Comparison of ENCODE assay signal across 21 mouse cellular contexts in genomic region chr1:76772694-76773093, GRCm38 (mm10).
DNase-seq lines count a peak whose midpoint lies in the region; ATAC-seq and TF ChIP-seq lines count a peak whose summit lies in the region.
"Had no signal": no experiment of that assay in that cellular context is flagged by ENCODE, and none has a peak within 500 bp of the region (broad histone marks: within the 10 kb centered on the region; RNA-seq: fewer than 3 reads in every experiment).

No protein-coding gene starts in this region.

- H3K27ac ChIP-seq in lung, embryonic 14.5 days (ENCODE audit: low read depth), result no peak overlapping the region
- H3K27ac ChIP-seq in lung, embryonic 16.5 days (ENCODE audit: low read length), result no peak overlapping the region
- H3K27ac ChIP-seq: embryonic facial prominence, embryonic 13.5 days; embryonic facial prominence, embryonic 15.5 days; forebrain, embryonic 10.5 days; forebrain, embryonic 12.5 days had no signal

- no peaks in the 10 kb centered on the region for H3K27me3 ChIP-seq in lung, embryonic 14.5 days (ENCODE audit: insufficient read depth, low read length)
- H3K27me3 ChIP-seq in lung, embryonic 16.5 days (ENCODE audit: control insufficient read depth, insufficient read depth, low read depth, low read length), result no peaks in the 10 kb centered on the region
- H3K27me3 ChIP-seq: embryonic facial prominence, embryonic 13.5 days; embryonic facial prominence, embryonic 15.5 days; forebrain, embryonic 12.5 days had no signal

- H3K36me3 ChIP-seq in lung, embryonic 14.5 days (ENCODE audit: insufficient read depth), result no peaks in the 10 kb centered on the region
- no peaks in the 10 kb centered on the region for H3K36me3 ChIP-seq in lung, embryonic 16.5 days (ENCODE audit: control insufficient read depth, insufficient read depth, low read length)
- H3K36me3 ChIP-seq: embryonic facial prominence, embryonic 13.5 days; embryonic facial prominence, embryonic 15.5 days; forebrain, embryonic 10.5 days; forebrain, embryonic 12.5 days had no signal

- H3K9ac ChIP-seq in lung, embryonic 14.5 days, result no peak overlapping the region
- H3K9ac ChIP-seq in lung, embryonic 16.5 days (ENCODE audit: low read length), result no peak overlapping the region
- H3K9ac ChIP-seq: embryonic facial prominence, embryonic 13.5 days; embryonic facial prominence, embryonic 15.5 days; forebrain, embryonic 12.5 days had no signal

- 51% methylated on average over 2 of the region's 2 CpGs for WGBS in lung, embryonic 14.5 days
- WGBS in lung, embryonic 16.5 days, result 47% methylated on average over 2 of the region's 2 CpGs

- peak; percentile 81 for DNase-seq in lung, embryonic 14.5 days
- no peak for DNase-seq in lung, postnatal 4 days
- no peak for DNase-seq in lung, postnatal 36 days
- DNase-seq: adrenal gland, adult 2 months; adrenal gland, postnatal 10 days; adrenal gland, postnatal 25 days; cerebellum, adult 11 months; cerebellum, adult 18-20 months; cerebellum, adult 8-10 months; cerebellum, adult 9-11 months; cerebellum, postnatal 14 days; cerebellum, postnatal 36 days; embryo, embryonic 11 days had no signal

- no peaks in the 10 kb centered on the region for H3K9me3 ChIP-seq in lung, embryonic 14.5 days (ENCODE audit: low read depth, low read length)
- no peaks in the 10 kb centered on the region for H3K9me3 ChIP-seq in lung, embryonic 16.5 days (ENCODE audit: control insufficient read depth, low read length)
- H3K9me3 ChIP-seq: embryonic facial prominence, embryonic 13.5 days; embryonic facial prominence, embryonic 15.5 days; forebrain, embryonic 10.5 days; forebrain, embryonic 12.5 days had no signal

- no peak for TF ChIP-seq CTCF in lung, embryonic 14.5 days (IDR thresholded peaks at IDR 0.05; ENCODE audit: low read depth)

- no peak overlapping the region for H3K4me2 ChIP-seq in lung, embryonic 14.5 days
- no peak overlapping the region for H3K4me2 ChIP-seq in lung, embryonic 16.5 days (ENCODE audit: low read depth, low read length)
- H3K4me2 ChIP-seq: embryonic facial prominence, embryonic 13.5 days; embryonic facial prominence, embryonic 15.5 days; forebrain, embryonic 12.5 days had no signal

- H3K4me3 ChIP-seq in lung, embryonic 14.5 days (ENCODE audit: low read depth, low read length), result no peak overlapping the region
- H3K4me3 ChIP-seq in lung, embryonic 16.5 days (ENCODE audit: low read length), result no peak overlapping the region
- H3K4me3 ChIP-seq: embryonic facial prominence, embryonic 13.5 days; embryonic facial prominence, embryonic 15.5 days; erythroblast, embryonic 14.5 days; forebrain, embryonic 10.5 days; forebrain, embryonic 12.5 days had no signal

- peak; percentile 87 for ATAC-seq in lung, embryonic 14.5 days (ENCODE audit: insufficient read depth)
- peak; percentile 87 for ATAC-seq in lung, embryonic 16.5 days (ENCODE audit: low read depth)
- ATAC-seq: forebrain, embryonic 14.5 days; forebrain, embryonic 16.5 days had no signal

- H3K4me1 ChIP-seq in lung, embryonic 14.5 days (ENCODE audit: insufficient read depth), result no peaks in the 10 kb centered on the region
- no peaks in the 10 kb centered on the region for H3K4me1 ChIP-seq in lung, embryonic 16.5 days (replicated peaks; ENCODE audit: control insufficient read depth, insufficient read depth, low read length)
- H3K4me1 ChIP-seq: embryonic facial prominence, embryonic 13.5 days; embryonic facial prominence, embryonic 15.5 days; forebrain, embryonic 10.5 days; forebrain, embryonic 12.5 days had no signal
